Mouse (Mus musculus) MEL (cell line): Measurements from ENCODE around the gene Ltbp2. TPM values are rescaled to one million over a fixed set of nuclear protein-coding genes. Genes with fewer than 3 reads are reported as not detected.

ENCODE experiments used
- DNase-seq: peaks from one replicate; pipeline ENCODE4 v3.0.0; 2011; ENCODE audit warnings: low read depth, low spot score
- H3K27ac ChIP-seq: 2 replicates; pipeline ENCODE4 v1.5.1; 2012; ENCODE audit warnings: low read depth, mild to moderate bottlenecking, control low read depth, low read length, moderate library complexity; ENCODE audit not compliant: control insufficient read depth
- H3K27me3 ChIP-seq, 2 experiments: fragments of 150-350 bp in 1 of 2; sonication (generic) in 1 of 2; 2 replicates each; pipeline ENCODE4 v1.6.1; 2012; ENCODE audit warnings: low read length in 2 of 2, mild to moderate bottlenecking in 2 of 2, improper control_type of control experiment in 1 of 2, moderate library complexity in 1 of 2; ENCODE audit not compliant: insufficient read depth in 2 of 2, control insufficient read depth in 1 of 2
- H3K36me3 ChIP-seq, 2 experiments: 2 replicates each; pipeline ENCODE4 v1.6.1; 2012 to 2014; ENCODE audit warnings: low read length in 2 of 2, improper control_type of control experiment in 1 of 2, inconsistent platforms in 1 of 2, mild to moderate bottlenecking in 1 of 2; ENCODE audit not compliant: insufficient read depth in 2 of 2, control insufficient read depth in 1 of 2
- H3K4me1 ChIP-seq, 2 experiments: fragments of 150-350 bp in 1 of 2; sonication (generic) in 1 of 2; 2 replicates each; pipeline ENCODE4 v1.6.1; 2012; ENCODE audit warnings: low read length in 2 of 2, improper control_type of control experiment in 1 of 2, mild to moderate bottlenecking in 1 of 2; ENCODE audit not compliant: insufficient read depth in 2 of 2, control insufficient read depth in 1 of 2
- H3K4me3 ChIP-seq, 2 experiments: fragments of 150-350 bp in 1 of 2; sonication (generic) in 1 of 2; 2 replicates each; pipeline ENCODE4 v1.5.1; 2012; ENCODE audit warnings: low read depth in 2 of 2, low read length in 2 of 2, mild to moderate bottlenecking in 2 of 2, moderate library complexity in 2 of 2, control low read depth in 1 of 2, improper control_type of control experiment in 1 of 2; ENCODE audit not compliant: control insufficient read depth in 1 of 2, insufficient read depth in 1 of 2
- H3K79me2 ChIP-seq: 2 replicates; pipeline ENCODE4 v1.6.1; 2012; ENCODE audit warnings: mild to moderate bottlenecking, low read length, moderate library complexity; ENCODE audit not compliant: control insufficient read depth, poor library complexity, insufficient read depth
- H3K9ac ChIP-seq: 2 replicates; pipeline ENCODE4 v1.6.1; 2012; ENCODE audit warnings: low read depth, mild to moderate bottlenecking, control low read depth, low read length, moderate library complexity; ENCODE audit not compliant: control insufficient read depth, poor library complexity, severe bottlenecking
- H3K9me3 ChIP-seq: fragments of 150-350 bp; sonication (generic); replicated peaks from 2 replicates; pipeline ENCODE4 v1.6.1; 2012; ENCODE audit warnings: mild to moderate bottlenecking, low read length, improper control_type of control experiment, moderate library complexity; ENCODE audit not compliant: insufficient read depth
- BHLHE40 ChIP-seq: IDR thresholded peaks from 2 replicates; pipeline ENCODE4 v1.6.1; 2012; ENCODE audit warnings: low read depth, mild to moderate bottlenecking, inconsistent platforms, low read length, improper control_type of control experiment, borderline replicate concordance
- CTCF ChIP-seq, 3 experiments: IDR thresholded peaks in 2 of 3; conservative IDR thresholded peaks in 1 of 3; 2 replicates each; pipeline ENCODE4 v1.5.1; 2011 to 2012; ENCODE audit warnings: low read length in 3 of 3, low read depth in 2 of 3, mild to moderate bottlenecking in 2 of 3, improper control_type of control experiment in 1 of 3, inconsistent platforms in 1 of 3, mixed read lengths in 1 of 3, moderate library complexity in 1 of 3; ENCODE audit not compliant: control insufficient read depth in 1 of 3, insufficient read depth in 1 of 3, poor library complexity in 1 of 3, severe bottlenecking in 1 of 3
- ELF1 ChIP-seq: IDR thresholded peaks from 2 replicates; pipeline ENCODE4 v1.6.1; 2014; ENCODE audit warnings: low read depth, mild to moderate bottlenecking, inconsistent platforms, low read length, improper control_type of control experiment, moderate library complexity
- EP300 ChIP-seq, 2 experiments: IDR thresholded peaks; 2 replicates each; pipeline ENCODE4 v1.6.1; 2011; ENCODE audit warnings: improper control_type of control experiment in 2 of 2, low read length in 2 of 2, low read depth in 1 of 2, mild to moderate bottlenecking in 1 of 2
- ETS1 ChIP-seq: IDR thresholded peaks from 2 replicates; pipeline ENCODE4 v1.6.1; 2012; ENCODE audit warnings: low read depth, mild to moderate bottlenecking, inconsistent platforms, low read length, improper control_type of control experiment, moderate library complexity
- GABPA ChIP-seq: IDR thresholded peaks from 2 replicates; pipeline ENCODE4 v1.6.1; 2012; ENCODE audit warnings: low read depth, mild to moderate bottlenecking, inconsistent platforms, low read length, improper control_type of control experiment, moderate library complexity
- GATA1 ChIP-seq: IDR thresholded peaks from 2 replicates; pipeline ENCODE4 v1.6.1; 2011; ENCODE audit warnings: low read depth, low read length, improper control_type of control experiment
- HCFC1 ChIP-seq: IDR thresholded peaks from 2 replicates; pipeline ENCODE4 v1.6.1; 2012; ENCODE audit warnings: low read depth, mild to moderate bottlenecking, inconsistent platforms, low read length, improper control_type of control experiment, moderate library complexity
- KAT2A ChIP-seq: conservative IDR thresholded peaks from 2 replicates; pipeline ENCODE4 v1.6.1; 2012; ENCODE audit warnings: low read depth, low read length, improper control_type of control experiment, inconsistent platforms
- MAZ ChIP-seq: IDR thresholded peaks from 2 replicates; pipeline ENCODE4 v1.6.1; 2012; ENCODE audit warnings: low read depth, mild to moderate bottlenecking, inconsistent platforms, low read length, improper control_type of control experiment
- MEF2A ChIP-seq: IDR thresholded peaks from 2 replicates; pipeline ENCODE4 v1.6.1; 2014; ENCODE audit warnings: low read depth, mild to moderate bottlenecking, inconsistent platforms, low read length, improper control_type of control experiment; ENCODE audit not compliant: poor library complexity, insufficient replicate concordance, severe bottlenecking; ENCODE audit errors: extremely low read depth
- MXI1 ChIP-seq: IDR thresholded peaks from 2 replicates; pipeline ENCODE4 v1.6.1; 2011; ENCODE audit warnings: mild to moderate bottlenecking, low read depth, low read length, improper control_type of control experiment
- MYB ChIP-seq: IDR thresholded peaks from 2 replicates; pipeline ENCODE4 v1.6.1; 2011; ENCODE audit warnings: mild to moderate bottlenecking, low read depth, low read length, improper control_type of control experiment
- NELFE ChIP-seq: IDR thresholded peaks from 2 replicates; pipeline ENCODE4 v1.6.1; 2011; ENCODE audit warnings: low read depth, low read length, improper control_type of control experiment
- POLR2A ChIP-seq, 2 experiments: IDR thresholded peaks; 2 replicates each; pipeline ENCODE4 v1.6.1; 2011 to 2012; ENCODE audit warnings: low read length in 2 of 2, mild to moderate bottlenecking in 2 of 2, control low read depth in 1 of 2, improper control_type of control experiment in 1 of 2, low read depth in 1 of 2, moderate library complexity in 1 of 2; ENCODE audit not compliant: control insufficient read depth in 1 of 2, insufficient read depth in 1 of 2, poor library complexity in 1 of 2
- POLR2AphosphoS5 ChIP-seq: IDR thresholded peaks from 2 replicates; pipeline ENCODE4 v1.6.1; 2012; ENCODE audit warnings: low read depth, borderline replicate concordance, mild to moderate bottlenecking, inconsistent platforms, low read length, moderate library complexity, mixed read lengths
- RAD21 ChIP-seq: IDR thresholded peaks from 2 replicates; pipeline ENCODE4 v1.6.1; 2011; ENCODE audit warnings: mild to moderate bottlenecking, low read depth, low read length, improper control_type of control experiment
- RCOR1 ChIP-seq: IDR thresholded peaks from 2 replicates; pipeline ENCODE4 v1.6.1; 2012; ENCODE audit warnings: low read depth, mild to moderate bottlenecking, inconsistent platforms, low read length, improper control_type of control experiment
- SIN3A ChIP-seq: IDR thresholded peaks from 2 replicates; pipeline ENCODE4 v1.6.1; 2012; ENCODE audit warnings: low read length, improper control_type of control experiment, inconsistent platforms
- SMC3 ChIP-seq: IDR thresholded peaks from 2 replicates; pipeline ENCODE4 v1.6.1; 2011; ENCODE audit warnings: low read depth, low read length, improper control_type of control experiment
- TBP ChIP-seq: IDR thresholded peaks from 2 replicates; pipeline ENCODE4 v1.8.0; 2011; ENCODE audit warnings: low read depth, low read length, improper control_type of control experiment
- USF1 ChIP-seq: IDR thresholded peaks from 2 replicates; pipeline ENCODE4 v1.6.1; 2014; ENCODE audit warnings: low read depth, mild to moderate bottlenecking, inconsistent platforms, low read length, improper control_type of control experiment, moderate library complexity
- USF2 ChIP-seq, 2 experiments: IDR thresholded peaks; 2 replicates each; pipeline ENCODE4 v1.6.1; 2011 to 2012; ENCODE audit warnings: improper control_type of control experiment in 2 of 2, low read length in 2 of 2, borderline replicate concordance in 1 of 2, inconsistent platforms in 1 of 2, low read depth in 1 of 2, mild to moderate bottlenecking in 1 of 2; ENCODE audit not compliant: insufficient read depth in 1 of 2
- ZC3H11A ChIP-seq: IDR thresholded peaks from 2 replicates; pipeline ENCODE4 v1.6.1; 2012; ENCODE audit warnings: low read depth, mild to moderate bottlenecking, inconsistent platforms, low read length, improper control_type of control experiment
- ZMIZ1 ChIP-seq: IDR thresholded peaks from 2 replicates; pipeline ENCODE4 v1.6.1; 2012; ENCODE audit warnings: low read depth, mild to moderate bottlenecking, inconsistent platforms, low read length, improper control_type of control experiment, moderate library complexity
- polyA plus RNA-seq, 2 experiments: library from polyadenylated mRNA; stranded (reverse) in 1 of 2; unstranded in 1 of 2; fragments of >175 nt in 1 of 2; fragments of >200 nt in 1 of 2; gene quantifications; 2 replicates each; pipeline versions ENCODE4 v1.2.1 to v1.2.4; 2012; ENCODE audit warnings: low replicate concordance in 2 of 2, low read depth in 1 of 2; ENCODE audit not compliant: insufficient read length in 2 of 2, insufficient read depth in 1 of 2, missing spikeins in 1 of 2
- total RNA-seq: library from RNA; depleted of rRNA; stranded (reverse); fragments of 300-350 nt; gene quantifications from 2 replicates; pipeline ENCODE4 v1.2.3, GENCODE M21; 2012

Gene Ltbp2
- total and polyA plus RNA-seq, 3 experiments, result 0.01 to 0.08 TPM; not detected in 1

- TF ChIP-seq NELFE (no peak), MAZ (no peak), MYB (no peak), RAD21 (no peak), GABPA (no peak), CTCF (IDR thresholded peaks at IDR 0.05 in 2 of 3, conservative IDR thresholded peaks at IDR 0.05 in 1 of 3; ENCODE audit: control insufficient read depth in 1 of 3, insufficient read depth in 1 of 3, low read depth in 2 of 3, low read length in 3 of 3, poor library complexity in 1 of 3, severe bottlenecking in 1 of 3) (no peak), ELF1 (no peak), HCFC1 (no peak), ETS1 (no peak), RCOR1 (no peak), MXI1 (no peak), USF2 (IDR thresholded peaks at IDR 0.05; ENCODE audit: borderline replicate concordance in 1 of 2, insufficient read depth in 1 of 2, low read depth in 1 of 2, low read length in 2 of 2) (no peak), BHLHE40 (no peak), SMC3 (no peak), KAT2A (no peak), MEF2A (no peak)
- DNase-seq, result no peak
- H3K79me2 ChIP-seq, result no peaks in the 10 kb centered on the region
- no peaks in the 10 kb centered on the region for H3K36me3 ChIP-seq
- H3K9ac ChIP-seq, result no peak overlapping the region
- no peaks in the 10 kb centered on the region for H3K4me1 ChIP-seq
- no peak overlapping the region for H3K27ac ChIP-seq
- H3K27me3 ChIP-seq, result peaks cover 8 to 13% of the 10 kb centered on the region in 2 experiments
- H3K9me3 ChIP-seq, result no peaks in the 10 kb centered on the region
- no peak overlapping the region for H3K4me3 ChIP-seq
These were observed 64.8 kb downstream of the Ltbp2 start for GRCm38 (mm10) chr12:84811510-84811909.

GRCm38 (mm10) chr12:84810810-84811209, 65.5 kb downstream of the Ltbp2 start:
- no peaks in the 10 kb centered on the region for H3K79me2 ChIP-seq
- no peaks in the 10 kb centered on the region for H3K4me1 ChIP-seq
- H3K27ac ChIP-seq, result no peak overlapping the region
- no peaks in the 10 kb centered on the region for H3K9me3 ChIP-seq
- no peaks in the 10 kb centered on the region for H3K36me3 ChIP-seq
- DNase-seq, result no peak
- no peak overlapping the region for H3K4me3 ChIP-seq
- no peak overlapping the region for H3K9ac ChIP-seq
- H3K27me3 ChIP-seq, result peaks cover 10 to 19% of the 10 kb centered on the region in 2 experiments
- no peak for TF ChIP-seq ELF1
- no peak for TF ChIP-seq POLR2A (IDR thresholded peaks at IDR 0.05; ENCODE audit: control insufficient read depth in 1 of 2, insufficient read depth in 1 of 2, low read depth in 1 of 2, low read length in 2 of 2, poor library complexity in 1 of 2)
- no peak for TF ChIP-seq EP300 (IDR thresholded peaks at IDR 0.05; ENCODE audit: low read depth in 1 of 2, low read length in 2 of 2)
- no peak for TF ChIP-seq RCOR1
- TF ChIP-seq MAZ, result no peak
- TF ChIP-seq SIN3A, result no peak
- no peak for TF ChIP-seq USF1
- TF ChIP-seq MXI1, result no peak
- TF ChIP-seq ZC3H11A, result no peak
- no peak for TF ChIP-seq ZMIZ1
- no peak for TF ChIP-seq GATA1
- no peak for TF ChIP-seq HCFC1
- no peak for TF ChIP-seq TBP
- TF ChIP-seq POLR2AphosphoS5, result no peak
